Mouse (Mus musculus) kidney, adult 2 months (tissue): ENCODE measurements at regions not wholly inside any gene's neighbourhood (a gene's known extent, or its start where the extent isn't known, plus 50 kb on each side); places are given as distances from the start of the nearest gene placed in this dataset.

Experiments
- DNase-seq: peaks from one replicate; pipeline ENCODE4 v3.0.0; 2021
- H3K27ac ChIP-seq: fragments of 200-500 bp; 2 replicates; pipeline ENCODE4 v1.5.1; 2012; ENCODE audit warnings: low read depth, low read length, control low read depth, inconsistent platforms; ENCODE audit not compliant: insufficient read depth
- H3K27me3 ChIP-seq: fragments of 200-500 bp; replicated peaks from 2 replicates; pipeline ENCODE4 v1.6.1; 2012; ENCODE audit warnings: mild to moderate bottlenecking, moderate library complexity, low read length, inconsistent platforms; ENCODE audit not compliant: control insufficient read depth, insufficient read depth
- H3K36me3 ChIP-seq: fragments of 200-500 bp; 2 replicates; pipeline ENCODE4 v1.6.1; 2012; ENCODE audit warnings: mild to moderate bottlenecking, moderate library complexity, low read length, inconsistent platforms; ENCODE audit not compliant: control insufficient read depth, insufficient read depth
- H3K4me1 ChIP-seq: fragments of 200-500 bp; 2 replicates; pipeline ENCODE4 v1.6.1; 2011; ENCODE audit warnings: low read length; ENCODE audit not compliant: control insufficient read depth, insufficient read depth
- H3K4me3 ChIP-seq: fragments of 200-500 bp; 2 replicates; pipeline ENCODE4 v1.5.1; 2011; ENCODE audit warnings: mild to moderate bottlenecking, low read depth, low read length, control low read depth; ENCODE audit not compliant: insufficient read depth
- CTCF ChIP-seq: fragments of 200-500 bp; conservative IDR thresholded peaks from 2 replicates; pipeline ENCODE4 v1.5.1; 2011; ENCODE audit warnings: low read depth, mild to moderate bottlenecking, control low read depth, low read length, moderate library complexity, mixed read lengths; ENCODE audit not compliant: insufficient read depth, insufficient read length
- POLR2A ChIP-seq: fragments of 200-500 bp; IDR thresholded peaks from one replicate; pipeline ENCODE4 v1.6.1; 2011; ENCODE audit warnings: low read depth, low read length, control low read depth
- WGBS: fragments of 180-500 bp; shearing (Covaris S2); methylation state at CpG from one replicate; pipeline ENCODE4 v1.1.7; 2018; 5-methylcytosine and 5-hydroxymethylcytosine counted together

DNA sequence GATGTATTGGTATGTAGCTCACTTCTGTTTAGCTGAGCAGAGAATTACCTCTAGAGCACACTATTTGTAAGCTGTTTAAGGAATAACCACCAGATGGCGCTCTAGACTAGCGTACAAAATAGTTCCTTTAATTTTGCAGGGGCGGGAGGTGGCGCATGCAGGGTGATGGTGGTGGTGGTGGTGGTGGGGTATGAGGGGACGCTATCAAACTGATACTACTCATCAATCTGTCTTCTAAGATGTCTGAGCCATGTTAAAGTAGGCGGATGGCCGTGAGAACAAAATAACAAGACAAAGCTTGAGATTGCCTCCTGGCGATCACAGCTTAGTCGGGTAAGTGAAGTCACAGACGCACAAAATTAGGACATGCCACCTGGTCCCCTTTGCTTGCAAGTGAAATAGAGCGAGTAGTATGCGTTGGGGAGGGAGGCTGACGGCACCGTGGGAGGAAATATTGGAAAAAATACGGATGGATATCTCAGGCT, 90.6 kb upstream of the Nmur2 start:
- WGBS, result 33% methylated on average over 15 of the region's 15 CpGs
- H3K27me3 ChIP-seq, result no peaks in the 10 kb centered on the region
- no peaks in the 10 kb centered on the region for H3K4me1 ChIP-seq
- H3K4me3 ChIP-seq, result no peak overlapping the region
- peak; percentile 52 for TF ChIP-seq CTCF
- TF ChIP-seq POLR2A, result no peak
- peak; percentile 13 for DNase-seq
- H3K36me3 ChIP-seq, result no peaks in the 10 kb centered on the region
- no peak overlapping the region for H3K27ac ChIP-seq

DNA sequence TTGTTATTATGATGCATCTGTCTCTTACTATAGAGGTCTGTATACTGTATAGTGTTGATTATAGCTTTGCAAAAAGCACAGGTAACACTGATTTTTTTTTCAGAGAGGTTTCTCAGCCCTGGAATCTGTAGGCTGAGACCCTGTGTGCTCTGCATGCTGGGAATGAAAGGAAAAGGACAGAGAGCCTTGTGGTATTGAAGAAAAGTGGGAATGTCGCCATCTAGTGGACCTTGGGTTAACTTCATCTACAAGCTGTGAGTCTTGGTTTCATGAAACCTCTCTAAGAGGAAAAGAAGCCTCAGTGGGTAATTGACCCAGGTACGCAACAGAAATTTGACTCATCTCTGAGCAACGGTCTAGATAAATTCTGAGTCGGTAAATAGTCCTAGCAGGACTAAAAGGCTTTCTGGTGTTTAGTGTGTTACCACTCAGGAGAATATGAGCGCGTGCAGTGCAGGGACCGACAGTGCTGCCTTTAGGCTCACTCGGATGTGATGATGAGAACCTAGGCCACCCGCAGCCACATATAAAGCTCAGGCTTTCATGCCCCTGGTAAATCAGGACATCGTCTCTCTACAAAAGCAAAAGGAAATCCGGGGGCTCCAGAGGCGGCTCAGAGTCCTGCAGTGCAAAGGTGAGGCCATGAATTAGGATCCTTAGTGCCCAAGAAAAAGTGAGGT, 75.9 kb upstream of the Nmur2 start:
- no peaks in the 10 kb centered on the region for H3K4me1 ChIP-seq
- no peak overlapping the region for H3K27ac ChIP-seq
- H3K27me3 ChIP-seq, result no peaks in the 10 kb centered on the region; the same call in 1 of the 2 replicates
- TF ChIP-seq CTCF (peak; percentile 29; the same call in 1 of the 2 replicates), POLR2A (no peak)
- no peaks in the 10 kb centered on the region for H3K36me3 ChIP-seq
- whole genome bisulfite sequencing, result 52% methylated on average over 12 of the region's 12 CpGs
- peak; percentile 33 for DNase-seq
- no peak overlapping the region for H3K4me3 ChIP-seq

DNA sequence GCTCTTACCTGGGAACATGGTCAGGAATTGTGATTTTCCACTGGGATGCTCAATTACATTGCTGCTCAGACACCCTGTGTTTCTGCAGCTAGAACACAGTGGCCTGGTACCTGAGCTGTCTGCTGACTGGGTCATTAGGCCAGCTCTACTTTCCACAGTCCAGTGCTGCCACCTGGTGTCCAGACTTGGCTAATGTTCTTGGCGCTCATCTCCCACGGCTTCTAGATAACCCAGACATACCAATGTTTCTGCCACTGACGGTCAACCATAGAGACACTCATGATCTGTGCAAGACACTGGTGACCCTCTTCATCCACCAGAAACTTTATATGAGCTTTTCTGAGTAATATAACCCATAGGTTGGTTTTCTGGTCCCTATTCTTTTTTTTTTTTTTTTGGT, 67.1 kb upstream of the Nmur2 start:
- Histone ChIP-seq H3K4me1 (no peaks in the 10 kb centered on the region), H3K4me3 (no peak overlapping the region), H3K36me3 (no peaks in the 10 kb centered on the region), H3K27ac (no peak overlapping the region), H3K27me3 (no peaks in the 10 kb centered on the region)
- DNase-seq, result peak; percentile 62
- TF ChIP-seq CTCF, result peak; percentile 94
- TF ChIP-seq POLR2A, result no peak
- 11% methylated on average over 3 of the region's 3 CpGs for WGBS

DNA sequence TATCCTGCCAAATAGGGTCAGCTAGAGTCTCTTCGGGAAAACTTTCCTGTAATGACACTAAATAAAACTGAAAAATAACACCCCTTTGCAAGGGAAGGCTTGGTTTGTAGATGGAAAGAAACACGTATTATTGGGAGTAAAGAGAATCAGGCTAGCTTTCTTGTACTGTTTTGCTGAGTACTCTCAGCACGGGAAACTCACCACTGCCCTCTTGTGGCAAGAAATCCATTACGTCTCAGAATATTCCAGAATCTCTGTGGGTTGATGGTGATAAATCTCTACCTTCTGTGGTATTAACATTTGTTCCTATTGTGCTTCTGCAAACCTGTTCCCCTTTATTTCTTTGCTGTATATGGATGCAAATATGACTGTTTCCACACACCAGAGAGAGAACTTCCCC, 64.8 kb upstream of the Nmur2 start:
- DNase-seq, result peak; percentile 36
- no peak overlapping the region for H3K27ac ChIP-seq
- no peaks in the 10 kb centered on the region for H3K36me3 ChIP-seq
- TF ChIP-seq CTCF (0 out of 2 replicates have a peak, but pooled peaks have one; percentile 18), POLR2A (no peak)
- 24% methylated on average over 4 of the region's 4 CpGs for WGBS
- no peaks in the 10 kb centered on the region for H3K4me1 ChIP-seq
- no peaks in the 10 kb centered on the region for H3K27me3 ChIP-seq
- H3K4me3 ChIP-seq, result no peak overlapping the region

DNA sequence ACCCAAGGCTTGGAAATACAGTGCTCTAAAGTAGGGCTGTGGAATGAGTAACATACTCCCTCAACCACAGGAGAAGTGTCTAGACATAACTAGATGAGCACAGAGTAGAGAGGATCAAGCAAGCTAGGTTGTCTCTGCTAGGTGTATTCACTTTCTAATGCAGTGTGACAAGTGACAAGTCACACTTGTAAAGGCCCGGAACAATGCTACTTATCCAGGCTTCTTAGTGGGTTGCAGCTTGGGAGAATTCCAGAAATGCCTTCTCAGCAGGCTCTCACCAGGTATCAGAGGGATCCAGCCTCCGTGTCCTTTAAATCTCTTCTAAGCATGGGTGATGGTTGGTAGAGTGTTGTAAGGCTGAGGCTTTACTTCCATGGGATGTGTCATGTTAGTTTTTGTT, 52.1 kb upstream of the Nmur2 start:
- Histone ChIP-seq H3K4me3 (no peak overlapping the region), H3K4me1 (no peaks in the 10 kb centered on the region), H3K27ac (no peak overlapping the region), H3K36me3 (no peaks in the 10 kb centered on the region), H3K27me3 (no peaks in the 10 kb centered on the region)
- TF ChIP-seq CTCF (no peak), POLR2A (no peak)
- no peak for DNase-seq
- 62% methylated on average over 2 of the region's 2 CpGs for WGBS
